Mouse (Mus musculus) gastrocnemius, postnatal 36 days (tissue): ENCODE measurements at regions not wholly inside any gene's neighbourhood (a gene's known extent, or its start where the extent isn't known, plus 50 kb on each side); places are given as distances from the start of the nearest gene placed in this dataset.

ENCODE experiments used
- DNase-seq, 2 experiments: peaks; one replicate each; pipeline ENCODE4 v3.0.0; 2022
- intact Hi-C: fragments of 180-260 bp; cut with DNase I; formaldehyde crosslinking; loops from one replicate; pipeline ENCODE4 v1.15.1; 2025

GRCm38 (mm10) chrX:10770575-10770974 is 55.8 kb downstream of the Mid1ip1 start:
- DNase-seq, result no peak
- intact Hi-C loops, result no loop called here

GRCm38 (mm10) chrX:10775714-10776515 is 61.1 kb downstream of the Mid1ip1 start:
- peak in 1 of 2 experiments; percentile 13 for DNase-seq
- intact Hi-C loops, result no loop called here

- DNase-seq, result no peak
- intact Hi-C loops, result no loop called here
These were observed 61.7 kb downstream of the Mid1ip1 start for GRCm38 (mm10) chrX:10776516-10776818.

- intact Hi-C loops, result no loop called here
- DNase-seq, result no peak
These were observed 63.2 kb downstream of the Mid1ip1 start for GRCm38 (mm10) chrX:10778014-10778413.

- intact Hi-C loops, result no loop called here
- no peak for DNase-seq
These were observed 71.5 kb downstream of the Mid1ip1 start for GRCm38 (mm10) chrX:10786359-10786758.

GRCm38 (mm10) chrX:10787057-10787456 is 72.2 kb downstream of the Mid1ip1 start:
- intact Hi-C loops, result no loop called here
- DNase-seq, result no peak

- no peak for DNase-seq
- intact Hi-C loops, result no loop called here
These were observed 105.6 kb downstream of the Mid1ip1 start for GRCm38 (mm10) chrX:10820313-10820920.

GRCm38 (mm10) chrX:10833681-10834080 is 118.9 kb downstream of the Mid1ip1 start:
- intact Hi-C loops, result no loop called here
- DNase-seq, result no peak

- intact Hi-C loops, result no loop called here
- DNase-seq, result no peak
These were observed 142.3 kb downstream of the Mid1ip1 start for GRCm38 (mm10) chrX:10857089-10857488.

- DNase-seq, result no peak
- intact Hi-C loops, result no loop called here
These were observed 142.9 kb downstream of the Mid1ip1 start for GRCm38 (mm10) chrX:10857668-10858067.

- DNase-seq, result no peak
- intact Hi-C loops, result no loop called here
These were observed 156.8 kb downstream of the Mid1ip1 start for GRCm38 (mm10) chrX:10871613-10872012.

- intact Hi-C loops, result no loop called here
- DNase-seq, result no peak
These were observed 163.0 kb downstream of the Mid1ip1 start for GRCm38 (mm10) chrX:10877856-10878255.

GRCm38 (mm10) chrX:10878922-10879321 is 164.1 kb downstream of the Mid1ip1 start:
- DNase-seq, result no peak
- intact Hi-C loops, result no loop called here

- no peak for DNase-seq
- intact Hi-C loops, result loop anchor here (10.0 kb wide), 1 partner anchor 61 kb away; no protein-coding TSS in a partner anchor
These were observed 169.1 kb downstream of the Mid1ip1 start for GRCm38 (mm10) chrX:10883729-10884464.

- no peak for DNase-seq
- intact Hi-C loops, result no loop called here
These were observed 178.0 kb downstream of the Mid1ip1 start for GRCm38 (mm10) chrX:10892815-10893214.

- intact Hi-C loops, result no loop called here
- no peak for DNase-seq
These were observed 181.6 kb downstream of the Mid1ip1 start for GRCm38 (mm10) chrX:10896193-10896955.

- intact Hi-C loops, result no loop called here
- no peak for DNase-seq
These were observed 187.9 kb downstream of the Mid1ip1 start for GRCm38 (mm10) chrX:10902686-10903085.

GRCm38 (mm10) chrX:10904072-10904471 is 189.3 kb downstream of the Mid1ip1 start:
- intact Hi-C loops, result no loop called here
- no peak for DNase-seq

GRCm38 (mm10) chrX:10904889-10905288 is 190.1 kb downstream of the Mid1ip1 start:
- intact Hi-C loops, result no loop called here
- DNase-seq, result no peak

- intact Hi-C loops, result no loop called here
- no peak for DNase-seq
These were observed 196.6 kb downstream of the Mid1ip1 start for GRCm38 (mm10) chrX:10911127-10912061.
